Mouse (Mus musculus): ENCODE measurements around the gene Tns3. TPM values are rescaled to one million over a fixed set of nuclear protein-coding genes. Genes with fewer than 3 reads are reported as not detected.

The Tns3 gene
- total and polyA plus RNA-seq, 2 experiments: 12.8 to 15.3 TPM

DNA sequence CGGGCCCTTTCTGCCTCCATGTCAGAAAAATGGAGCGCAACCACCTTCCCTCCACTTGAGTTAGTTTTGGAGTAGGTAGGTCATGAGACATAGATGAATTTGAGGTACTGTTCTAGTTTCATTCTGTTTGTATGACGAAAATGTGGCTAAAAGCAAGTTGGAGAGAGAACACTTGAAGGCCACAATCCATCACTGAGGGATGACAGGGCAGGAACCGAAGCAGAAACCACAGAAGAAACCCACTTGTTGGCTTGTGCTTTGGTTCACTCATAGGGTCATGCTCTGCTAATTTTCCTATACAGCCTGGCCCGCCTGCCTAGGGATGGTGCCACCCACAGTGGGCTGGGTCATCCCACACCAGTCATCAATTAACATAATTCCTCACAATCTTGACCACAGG is 14.9 kb upstream of the Tns3 start:
- 93% methylated on average over 5 of the region's 5 CpGs for WGBS
- Histone ChIP-seq H3K9ac (ENCODE audit: low read depth, low read length) (no peak overlapping the region), H3K27ac (replicated peaks; ENCODE audit: insufficient read depth, low read depth, low read length) (no peak overlapping the region), H3K4me3 (ENCODE audit: insufficient read depth, low read depth, low read length) (no peak overlapping the region), H3K79me2 (ENCODE audit: control insufficient read depth, insufficient read depth, low read length) (no peaks in the 10 kb centered on the region), H3K36me3 (ENCODE audit: control insufficient read depth, insufficient read depth, low read length) (no peaks in the 10 kb centered on the region), H3K4me1 (ENCODE audit: control insufficient read depth, insufficient read depth, low read length) (no peaks in the 10 kb centered on the region; the same call in 1 of the 2 replicates), H3K27me3 (ENCODE audit: control insufficient read depth, insufficient read depth, low read length) (no peaks in the 10 kb centered on the region)
- no peak for DNase-seq (ENCODE audit: extremely low read depth, low read depth, low spot score)
- TF ChIP-seq CTCF (IDR thresholded peaks at IDR 0.05; ENCODE audit: low read depth, low read length) (no peak), POLR2A (IDR thresholded peaks at IDR 0.05; ENCODE audit: extremely low read depth, insufficient read depth, low read length) (no peak)

DNA sequence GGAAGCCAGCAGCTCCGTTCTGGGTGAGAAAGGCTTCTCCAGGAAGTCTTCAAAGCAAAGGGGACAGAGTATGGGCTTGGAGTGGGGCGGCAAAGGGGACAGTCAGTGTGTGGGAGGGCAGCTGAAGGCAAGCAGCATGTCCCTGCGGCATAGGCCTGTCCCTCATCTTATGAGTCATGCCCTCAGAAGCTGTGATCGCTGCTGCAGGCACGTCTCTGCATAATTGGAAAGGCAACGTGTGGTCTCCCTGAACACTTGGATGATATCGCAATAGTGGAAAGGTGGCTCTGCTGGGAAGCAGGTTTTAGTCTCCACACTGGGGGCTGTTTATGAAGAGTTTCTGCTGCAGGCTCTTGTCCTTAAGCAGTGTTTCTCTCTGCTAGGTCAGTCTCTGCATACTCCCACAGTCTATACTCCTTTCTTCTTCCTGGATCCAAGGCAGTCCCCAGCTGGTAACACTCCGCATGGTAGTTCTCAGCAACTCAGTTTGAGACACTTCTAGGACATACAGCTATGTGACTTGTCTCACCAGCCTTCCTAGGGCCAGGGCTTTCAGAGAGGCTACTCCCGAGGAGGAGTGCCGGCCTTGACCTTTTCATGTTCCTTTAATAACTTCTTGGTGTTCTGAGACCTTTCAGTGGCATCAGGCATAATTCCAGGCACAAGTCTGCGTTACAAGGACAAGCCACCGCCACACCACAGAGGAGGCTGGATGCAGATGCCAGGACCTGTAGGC is 14.1 kb upstream of the Tns3 start:
- Histone ChIP-seq H3K4me3 (ENCODE audit: insufficient read depth, low read depth, low read length) (no peak overlapping the region), H3K79me2 (ENCODE audit: control insufficient read depth, insufficient read depth, low read length) (no peaks in the 10 kb centered on the region), H3K4me1 (ENCODE audit: control insufficient read depth, insufficient read depth, low read length) (no peaks in the 10 kb centered on the region; the same call in 1 of the 2 replicates), H3K27me3 (ENCODE audit: control insufficient read depth, insufficient read depth, low read length) (no peaks in the 10 kb centered on the region), H3K36me3 (ENCODE audit: control insufficient read depth, insufficient read depth, low read length) (no peaks in the 10 kb centered on the region), H3K27ac (replicated peaks; ENCODE audit: insufficient read depth, low read depth, low read length) (no peak overlapping the region), H3K9ac (ENCODE audit: low read depth, low read length) (no peak overlapping the region)
- WGBS: 89% methylated on average over 12 of the region's 12 CpGs
- DNase-seq (ENCODE audit: extremely low read depth, low read depth, low spot score): no peak
- TF ChIP-seq CTCF (IDR thresholded peaks at IDR 0.05; ENCODE audit: low read depth, low read length) (no peak), POLR2A (IDR thresholded peaks at IDR 0.05; ENCODE audit: extremely low read depth, insufficient read depth, low read length) (no peak)

DNA sequence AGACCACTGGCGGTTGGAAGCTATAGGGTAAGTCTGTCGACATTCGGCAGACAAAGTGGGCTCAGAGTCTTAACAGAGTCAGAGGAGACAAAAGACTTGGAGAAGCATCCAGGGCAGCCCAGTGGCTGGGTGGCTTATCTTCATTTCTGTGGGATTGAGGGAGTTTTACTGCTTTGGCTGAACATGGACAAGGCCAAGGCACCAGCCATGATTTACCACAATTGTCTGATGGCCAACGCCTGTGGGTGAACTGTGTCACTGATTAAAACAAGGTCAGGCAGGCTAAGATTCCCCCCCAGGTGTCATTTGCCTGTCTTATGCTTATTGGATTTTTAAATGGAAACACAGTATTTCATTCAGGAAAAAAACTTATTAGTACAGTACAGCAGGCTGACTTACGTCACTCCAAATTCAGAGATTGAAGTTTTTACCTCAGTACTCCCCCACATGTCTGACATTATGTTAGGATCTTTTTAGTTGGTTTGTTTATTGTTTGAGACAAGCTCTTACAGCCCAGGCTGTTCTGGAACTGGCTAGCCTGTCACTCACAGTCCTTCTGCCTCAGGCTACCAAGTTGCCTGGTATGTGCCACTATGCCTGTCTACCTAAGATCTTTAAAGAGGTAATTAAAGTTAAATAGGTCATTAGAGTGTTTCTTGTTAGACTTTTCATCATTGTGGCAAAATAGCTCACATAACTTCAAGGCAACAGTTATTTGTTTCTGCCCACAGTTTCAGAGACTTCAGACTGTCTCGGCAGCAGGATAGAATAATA is 11.6 kb upstream of the Tns3 start:
- Histone ChIP-seq H3K27ac (replicated peaks; ENCODE audit: insufficient read depth, low read depth, low read length) (no peak overlapping the region), H3K4me1 (ENCODE audit: control insufficient read depth, insufficient read depth, low read length) (no peaks in the 10 kb centered on the region; the same call in 1 of the 2 replicates), H3K4me3 (ENCODE audit: insufficient read depth, low read depth, low read length) (no peak overlapping the region), H3K9ac (ENCODE audit: low read depth, low read length) (no peak overlapping the region), H3K36me3 (ENCODE audit: control insufficient read depth, insufficient read depth, low read length) (no peaks in the 10 kb centered on the region), H3K27me3 (ENCODE audit: control insufficient read depth, insufficient read depth, low read length) (no peaks in the 10 kb centered on the region), H3K79me2 (ENCODE audit: control insufficient read depth, insufficient read depth, low read length) (no peaks in the 10 kb centered on the region)
- 95% methylated on average over 6 of the region's 6 CpGs for WGBS
- DNase-seq (ENCODE audit: extremely low read depth, low read depth, low spot score): no peak
- TF ChIP-seq POLR2A (IDR thresholded peaks at IDR 0.05; ENCODE audit: extremely low read depth, insufficient read depth, low read length) (no peak), CTCF (IDR thresholded peaks at IDR 0.05; ENCODE audit: low read depth, low read length) (no peak)

DNA sequence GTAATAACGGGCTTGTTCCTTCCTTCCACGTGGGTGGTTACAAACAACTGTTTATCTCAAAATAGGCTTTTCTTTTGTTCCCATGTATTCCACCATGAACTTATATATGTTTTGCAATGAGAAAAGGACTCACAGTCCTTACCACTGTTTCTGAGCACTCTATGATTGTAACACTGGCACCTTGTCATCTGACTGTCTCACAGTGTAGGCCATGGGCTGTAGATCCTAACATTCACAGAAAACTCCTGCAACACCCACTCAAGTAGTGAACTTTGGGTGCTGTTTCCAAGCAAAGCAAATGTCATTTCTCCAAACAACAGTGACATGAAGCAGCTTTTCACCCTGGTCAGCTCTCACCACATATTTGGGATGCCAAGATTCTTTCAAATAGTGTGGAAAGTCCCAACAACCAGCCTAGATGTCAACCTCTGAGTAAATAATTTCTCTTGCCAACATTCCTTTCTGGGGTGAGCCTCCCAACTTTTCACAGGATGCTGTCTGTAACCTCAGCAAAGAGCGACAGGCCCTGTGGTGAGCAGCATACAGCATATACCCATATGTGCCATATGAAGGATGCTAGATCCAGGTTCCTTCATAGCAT is 10.3 kb upstream of the Tns3 start:
- H3K27ac ChIP-seq (replicated peaks; ENCODE audit: insufficient read depth, low read depth, low read length): no peak overlapping the region
- no peak overlapping the region for H3K9ac ChIP-seq (ENCODE audit: low read depth, low read length)
- DNase-seq (ENCODE audit: extremely low read depth, low read depth, low spot score): peak; percentile 42
- no peak overlapping the region for H3K4me3 ChIP-seq (ENCODE audit: insufficient read depth, low read depth, low read length)
- WGBS: 70% methylated on average over 3 of the region's 3 CpGs
- no peaks in the 10 kb centered on the region for H3K36me3 ChIP-seq (ENCODE audit: control insufficient read depth, insufficient read depth, low read length)
- TF ChIP-seq CTCF (IDR thresholded peaks at IDR 0.05; ENCODE audit: low read depth, low read length) (no peak), POLR2A (IDR thresholded peaks at IDR 0.05; ENCODE audit: extremely low read depth, insufficient read depth, low read length) (no peak)
- H3K27me3 ChIP-seq (ENCODE audit: control insufficient read depth, insufficient read depth, low read length): no peaks in the 10 kb centered on the region
- H3K79me2 ChIP-seq (ENCODE audit: control insufficient read depth, insufficient read depth, low read length): no peaks in the 10 kb centered on the region
- H3K4me1 ChIP-seq (ENCODE audit: control insufficient read depth, insufficient read depth, low read length): no peaks in the 10 kb centered on the region; the same call in 1 of the 2 replicates

DNA sequence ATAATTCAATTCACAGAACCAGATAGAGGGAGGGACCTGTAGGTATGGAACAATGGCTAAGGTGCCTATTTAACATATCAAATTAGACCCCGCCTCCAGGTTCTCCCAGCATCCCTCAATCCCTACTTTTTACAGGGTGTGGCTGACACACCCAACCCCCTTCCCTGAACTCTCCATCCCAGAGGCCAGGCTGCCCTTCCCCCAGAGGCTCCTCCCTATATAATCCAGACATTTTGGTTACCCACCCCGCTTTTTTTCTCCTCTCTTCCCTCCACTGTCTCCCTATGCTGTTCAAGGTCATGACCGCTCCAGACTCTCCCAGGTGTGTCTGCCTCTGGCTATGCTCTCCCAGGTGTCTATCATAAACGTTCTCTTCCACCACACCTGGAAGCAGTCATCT is 7.4 kb upstream of the Tns3 start:
- Histone ChIP-seq H3K4me1 (ENCODE audit: control insufficient read depth, insufficient read depth, low read length) (no peaks in the 10 kb centered on the region; the same call in 1 of the 2 replicates), H3K27ac (replicated peaks; ENCODE audit: insufficient read depth, low read depth, low read length) (no peak overlapping the region), H3K9ac (ENCODE audit: low read depth, low read length) (no peak overlapping the region), H3K27me3 (ENCODE audit: control insufficient read depth, insufficient read depth, low read length) (no peaks in the 10 kb centered on the region), H3K79me2 (ENCODE audit: control insufficient read depth, insufficient read depth, low read length) (no peaks in the 10 kb centered on the region), H3K4me3 (ENCODE audit: insufficient read depth, low read depth, low read length) (no peak overlapping the region), H3K36me3 (ENCODE audit: control insufficient read depth, insufficient read depth, low read length) (no peaks in the 10 kb centered on the region)
- 82% methylated on average over 4 of the region's 4 CpGs for WGBS
- TF ChIP-seq POLR2A (IDR thresholded peaks at IDR 0.05; ENCODE audit: extremely low read depth, insufficient read depth, low read length): no peak
- TF ChIP-seq CTCF (IDR thresholded peaks at IDR 0.05; ENCODE audit: low read depth, low read length): no peak
- no peak for DNase-seq (ENCODE audit: extremely low read depth, low read depth, low spot score)
